Mouse (Mus musculus) stomach, embryonic 14.5 days (tissue): ENCODE data around the gene Cyp4a31. TPM values are rescaled to one million over a fixed set of nuclear protein-coding genes. Genes with fewer than 3 reads are reported as not detected.
"Not testable (repeated sequence)": the region's sequence is repeated elsewhere in the genome, so short reads cannot be mapped to it uniquely, and the experiment has no call there.

Experiments
- ATAC-seq: fragments of 200-750 bp; cut with Nextera tagmentation; 2 replicates; pipeline ENCODE4 v1.8.0; 2017; ENCODE audit warnings: low read depth, moderate TSS enrichment; ENCODE audit not compliant: insufficient number of reproducible peaks, insufficient read depth, low FRiP score
- H3K27ac ChIP-seq: fragments of 300-500 bp; sonication (generic); 2 replicates; pipeline ENCODE4 v1.5.1; 2014; ENCODE audit warnings: mild to moderate bottlenecking, low read length, moderate library complexity, mixed read lengths
- H3K27me3 ChIP-seq: fragments of 300-500 bp; sonication (generic); 2 replicates; pipeline ENCODE4 v1.6.1; 2014; ENCODE audit warnings: low read length, control low read depth, mixed read lengths; ENCODE audit not compliant: control insufficient read depth, insufficient read depth
- H3K36me3 ChIP-seq: fragments of 300-500 bp; sonication (generic); 2 replicates; pipeline ENCODE4 v1.6.1; 2014; ENCODE audit warnings: mild to moderate bottlenecking, control low read depth, low read length, moderate library complexity, mixed read lengths; ENCODE audit not compliant: control insufficient read depth, insufficient read depth
- H3K4me1 ChIP-seq: fragments of 300-500 bp; sonication (generic); 2 replicates; pipeline ENCODE4 v1.6.1; 2014; ENCODE audit warnings: low read length, control low read depth, mixed read lengths; ENCODE audit not compliant: control insufficient read depth, insufficient read depth
- H3K4me2 ChIP-seq: fragments of 300-500 bp; sonication (generic); replicated peaks from 2 replicates; pipeline ENCODE4 v1.6.1; 2014; ENCODE audit warnings: low read depth, low read length, control low read depth
- H3K4me3 ChIP-seq: fragments of 300-500 bp; sonication (generic); 2 replicates; pipeline ENCODE4 v1.5.1; 2014; ENCODE audit warnings: low read depth, low read length, control low read depth
- H3K9ac ChIP-seq: fragments of 300-500 bp; sonication (generic); replicated peaks from 2 replicates; pipeline ENCODE4 v1.6.1; 2014; ENCODE audit warnings: low read depth, mild to moderate bottlenecking, control low read depth, low read length, moderate library complexity, mixed read lengths
- H3K9me3 ChIP-seq: fragments of 300-500 bp; sonication (generic); 2 replicates; pipeline ENCODE4 v1.6.1; 2016; ENCODE audit warnings: low read depth, low read length, control low read depth; ENCODE audit not compliant: control insufficient read depth
- WGBS: fragments of 180-500 bp; shearing (Covaris S2); extraction: QIAGEN DNeasy Blood & Tissue Kit; methylation state at CpG from one replicate; pipeline ENCODE4 v1.1.7; 2014; 5-methylcytosine and 5-hydroxymethylcytosine counted together
- polyA plus RNA-seq: library from polyadenylated mRNA; unstranded; fragments of >200 nt; fragmentation: Nextera tagmentation; extraction: Ambion mirVana; gene quantifications from 2 replicates; pipeline ENCODE4 v1.2.1, GENCODE M21; 2014

Gene Cyp4a31
- polyA plus RNA-seq: not detected in 2 replicates

GRCm38 (mm10) chr4:115563401-115563800 lies at the start of gene Cyp4a31:
TSS of gene Cyp4a31 (plus strand) at chr4:115563649.
- Histone ChIP-seq H3K4me3 (no peak within 1 kb of the TSS), H3K4me1 (no peaks in the 10 kb centered on the region), H3K9ac (no peak within 1 kb of the TSS), H3K27me3 (no peaks in the 10 kb centered on the region), H3K4me2 (no peak within 1 kb of the TSS), H3K36me3 (no peaks in the 10 kb centered on the region), H3K9me3 (no peaks in the 10 kb centered on the region), H3K27ac (no peak within 1 kb of the TSS)
- ATAC-seq: no peak
- WGBS: 91% methylated on average over 3 of the region's 3 CpGs

- not testable (repeated sequence) for H3K4me2 ChIP-seq
These were observed 49.5 kb upstream of the Cyp4a31 start for GRCm38 (mm10) chr4:115513964-115514363.

GRCm38 (mm10) chr4:115518000-115518399 lies 45.4 kb upstream of the Cyp4a31 start, which contains the start of gene Cyp4a10:
TSS of gene Cyp4a10 (plus strand) at chr4:115518264.
- not testable (repeated sequence) for H3K4me1 ChIP-seq, H3K27ac ChIP-seq, H3K9me3 ChIP-seq, H3K4me2 ChIP-seq, H3K36me3 ChIP-seq, H3K9ac ChIP-seq, ATAC-seq, H3K27me3 ChIP-seq, H3K4me3 ChIP-seq
- WGBS: 80% methylated on average over 5 of the region's 5 CpGs

More at GRCm38 (mm10) chr4:115513964-115514363, 49.5 kb upstream of the Cyp4a31 start:
- not testable (repeated sequence) for H3K27ac ChIP-seq, ATAC-seq, H3K36me3 ChIP-seq, H3K27me3 ChIP-seq, H3K4me3 ChIP-seq, H3K9me3 ChIP-seq, H3K4me1 ChIP-seq, H3K9ac ChIP-seq

- Histone ChIP-seq H3K36me3 (no peaks in the 10 kb centered on the region), H3K27ac (no peak overlapping the region), H3K9me3 (no peaks in the 10 kb centered on the region), H3K4me3 (no peak overlapping the region), H3K27me3 (no peaks in the 10 kb centered on the region), H3K9ac (no peak overlapping the region), H3K4me2 (no peak overlapping the region), H3K4me1 (no peaks in the 10 kb centered on the region)
- WGBS: 69% methylated on average over 4 of the region's 4 CpGs
- ATAC-seq: no peak
These were observed 44.0 kb upstream of the Cyp4a31 start for GRCm38 (mm10) chr4:115519444-115519843.

- ATAC-seq: no peak
- Histone ChIP-seq H3K27ac (no peak overlapping the region), H3K36me3 (no peaks in the 10 kb centered on the region), H3K9ac (no peak overlapping the region), H3K27me3 (no peaks in the 10 kb centered on the region), H3K9me3 (no peaks in the 10 kb centered on the region), H3K4me3 (no peak overlapping the region), H3K4me2 (no peak overlapping the region), H3K4me1 (no peaks in the 10 kb centered on the region)
- WGBS: 94% methylated on average over 2 of the region's 2 CpGs
These were observed 41.7 kb upstream of the Cyp4a31 start for GRCm38 (mm10) chr4:115521766-115522165.

GRCm38 (mm10) chr4:115545101-115545500 lies 18.3 kb upstream of the Cyp4a31 start:
- no peaks in the 10 kb centered on the region for H3K36me3 ChIP-seq

GRCm38 (mm10) chr4:115546141-115546828 lies 17.2 kb upstream of the Cyp4a31 start:
- Histone ChIP-seq H3K27me3 (no peaks in the 10 kb centered on the region), H3K27ac (no peak overlapping the region), H3K4me3 (no peak overlapping the region), H3K4me2 (no peak overlapping the region), H3K9me3 (no peaks in the 10 kb centered on the region), H3K36me3 (no peaks in the 10 kb centered on the region), H3K4me1 (no peaks in the 10 kb centered on the region), H3K9ac (no peak overlapping the region)
- WGBS: 67% methylated on average over 2 of the region's 2 CpGs
- no peak for ATAC-seq

More at GRCm38 (mm10) chr4:115545101-115545500, 18.3 kb upstream of the Cyp4a31 start:
- Histone ChIP-seq H3K4me2 (no peak overlapping the region), H3K4me1 (no peaks in the 10 kb centered on the region), H3K27me3 (no peaks in the 10 kb centered on the region), H3K27ac (no peak overlapping the region), H3K9me3 (no peaks in the 10 kb centered on the region), H3K4me3 (no peak overlapping the region), H3K9ac (no peak overlapping the region)
- 33% methylated on average over 1 of the region's 1 CpGs for WGBS
- ATAC-seq: no peak

- 82% methylated on average over 3 of the region's 3 CpGs for WGBS
- no peaks in the 10 kb centered on the region for H3K9me3 ChIP-seq
These were observed 10.7 kb upstream of the Cyp4a31 start for GRCm38 (mm10) chr4:115552726-115553125.

GRCm38 (mm10) chr4:115555513-115555912 lies 7.9 kb upstream of the Cyp4a31 start:
- no peaks in the 10 kb centered on the region for H3K36me3 ChIP-seq
- no peak overlapping the region for H3K4me2 ChIP-seq
- WGBS: 57% methylated on average over 2 of the region's 2 CpGs
- H3K27me3 ChIP-seq: no peaks in the 10 kb centered on the region
- ATAC-seq: no peak
- H3K4me1 ChIP-seq: no peaks in the 10 kb centered on the region
- H3K27ac ChIP-seq: no peak overlapping the region
- no peak overlapping the region for H3K4me3 ChIP-seq
- no peaks in the 10 kb centered on the region for H3K9me3 ChIP-seq
- H3K9ac ChIP-seq: no peak overlapping the region

More at GRCm38 (mm10) chr4:115552726-115553125, 10.7 kb upstream of the Cyp4a31 start:
- H3K27ac ChIP-seq: no peak overlapping the region
- H3K36me3 ChIP-seq: no peaks in the 10 kb centered on the region
- H3K27me3 ChIP-seq: no peaks in the 10 kb centered on the region
- H3K4me1 ChIP-seq: no peaks in the 10 kb centered on the region
- no peak overlapping the region for H3K4me3 ChIP-seq
- no peak for ATAC-seq
- no peak overlapping the region for H3K4me2 ChIP-seq
- no peak overlapping the region for H3K9ac ChIP-seq
